Mouse (Mus musculus) R1 (cell line): ENCODE data around the gene Etnk1.
A peak's percentile ranks its signal among the peaks of the same experiment; 100 is the strongest.

Experiments used
- DNase-seq: peaks from one replicate; pipeline ENCODE4 v3.0.0-alpha.2; 2018; ENCODE audit warnings: low read depth, low spot score

Etnk1 gene

GRCm38 (mm10) chr6:143208880-143209279, 41.9 kb downstream of the Etnk1 start:
- no peak for DNase-seq

GRCm38 (mm10) chr6:143212766-143213165, 45.7 kb downstream of the Etnk1 start:
- DNase-seq: peak; percentile 64

GRCm38 (mm10) chr6:143213461-143213860, 46.4 kb downstream of the Etnk1 start:
- DNase-seq: no peak

- DNase-seq: no peak
These were observed 49.2 kb downstream of the Etnk1 start for GRCm38 (mm10) chr6:143216221-143216620.

- DNase-seq: peak; percentile 90
These were observed 52.3 kb downstream of the Etnk1 start for GRCm38 (mm10) chr6:143219347-143219746.

GRCm38 (mm10) chr6:143221245-143221644, 54.2 kb downstream of the Etnk1 start:
- peak; percentile 87 for DNase-seq

GRCm38 (mm10) chr6:143224057-143224456, 57.0 kb downstream of the Etnk1 start:
- DNase-seq: no peak

- DNase-seq: no peak
These were observed 57.9 kb downstream of the Etnk1 start for GRCm38 (mm10) chr6:143224885-143225284.

- no peak for DNase-seq
These were observed 61.7 kb downstream of the Etnk1 start for GRCm38 (mm10) chr6:143228696-143229095.

GRCm38 (mm10) chr6:143229906-143230305, 62.9 kb downstream of the Etnk1 start:
- no peak for DNase-seq

- no peak for DNase-seq
These were observed 63.9 kb downstream of the Etnk1 start for GRCm38 (mm10) chr6:143230888-143231287.

- no peak for DNase-seq
These were observed 65.7 kb downstream of the Etnk1 start for GRCm38 (mm10) chr6:143232718-143233117.

GRCm38 (mm10) chr6:143234868-143235267, 67.8 kb downstream of the Etnk1 start:
- DNase-seq: no peak

GRCm38 (mm10) chr6:143239362-143240074, 72.5 kb downstream of the Etnk1 start:
- no peak for DNase-seq

GRCm38 (mm10) chr6:143243191-143243590, 76.2 kb downstream of the Etnk1 start:
- no peak for DNase-seq

- no peak for DNase-seq
These were observed 90.9 kb downstream of the Etnk1 start for GRCm38 (mm10) chr6:143257921-143258320.

GRCm38 (mm10) chr6:143259169-143259629, 92.2 kb downstream of the Etnk1 start:
- peak; percentile 18 for DNase-seq

- no peak for DNase-seq
These were observed 93.0 kb downstream of the Etnk1 start for GRCm38 (mm10) chr6:143259870-143260559.

- no peak for DNase-seq
These were observed 93.7 kb downstream of the Etnk1 start for GRCm38 (mm10) chr6:143260560-143261288.

GRCm38 (mm10) chr6:143261289-143261665, 94.3 kb downstream of the Etnk1 start:
- DNase-seq: peak; percentile 25

GRCm38 (mm10) chr6:143265482-143265881, 98.5 kb downstream of the Etnk1 start:
- no peak for DNase-seq

GRCm38 (mm10) chr6:143279222-143279621, 112.2 kb downstream of the Etnk1 start:
- peak; percentile 75 for DNase-seq
